Mouse (Mus musculus) hindbrain, embryonic 10.5 days (tissue): Measurements from ENCODE around the gene Tle2. TPM values are rescaled to one million over a fixed set of nuclear protein-coding genes. Genes with fewer than 3 reads are reported as not detected.

Source experiments
- DNase-seq: peaks from one replicate; pipeline ENCODE4 v3.0.0-alpha.2; 2017; ENCODE audit warnings: low spot score
- H3K27ac ChIP-seq: fragments of 300-500 bp; sonication (generic); 2 replicates; pipeline ENCODE4 v1.5.1; 2016; ENCODE audit warnings: mild to moderate bottlenecking, moderate library complexity
- H3K27me3 ChIP-seq: fragments of 300-500 bp; sonication (generic); 2 replicates; pipeline ENCODE4 v1.6.1; 2016; ENCODE audit warnings: mild to moderate bottlenecking; ENCODE audit not compliant: poor library complexity, insufficient read depth, severe bottlenecking
- H3K36me3 ChIP-seq: fragments of 300-500 bp; sonication (generic); 2 replicates; pipeline ENCODE4 v1.6.1; 2016; ENCODE audit warnings: mild to moderate bottlenecking, moderate library complexity
- H3K4me1 ChIP-seq: fragments of 300-500 bp; sonication (generic); replicated peaks from 2 replicates; pipeline ENCODE4 v1.6.1; 2016; ENCODE audit warnings: mild to moderate bottlenecking
- H3K4me3 ChIP-seq: fragments of 300-500 bp; sonication (generic); 2 replicates; pipeline ENCODE4 v1.5.1; 2016; ENCODE audit warnings: mild to moderate bottlenecking, moderate library complexity
- H3K9me3 ChIP-seq: fragments of 300-500 bp; sonication (generic); 2 replicates; pipeline ENCODE4 v1.6.1; 2016; ENCODE audit warnings: mild to moderate bottlenecking, moderate library complexity
- WGBS: fragments of 180-500 bp; shearing (Covaris S2); methylation state at CpG from one replicate; pipeline ENCODE4 v1.1.7; 2016; 5-methylcytosine and 5-hydroxymethylcytosine counted together
- polyA plus RNA-seq: library from polyadenylated mRNA; unstranded; fragments of >200 nt; fragmentation: Nextera tagmentation; extraction: Ambion mirVana; gene quantifications from 2 replicates; pipeline ENCODE4 v1.2.1, GENCODE M21; 2016

Tle2 gene
- polyA plus RNA-seq, 1 experiment from 2014 or later, result 15.7 TPM

DNA sequence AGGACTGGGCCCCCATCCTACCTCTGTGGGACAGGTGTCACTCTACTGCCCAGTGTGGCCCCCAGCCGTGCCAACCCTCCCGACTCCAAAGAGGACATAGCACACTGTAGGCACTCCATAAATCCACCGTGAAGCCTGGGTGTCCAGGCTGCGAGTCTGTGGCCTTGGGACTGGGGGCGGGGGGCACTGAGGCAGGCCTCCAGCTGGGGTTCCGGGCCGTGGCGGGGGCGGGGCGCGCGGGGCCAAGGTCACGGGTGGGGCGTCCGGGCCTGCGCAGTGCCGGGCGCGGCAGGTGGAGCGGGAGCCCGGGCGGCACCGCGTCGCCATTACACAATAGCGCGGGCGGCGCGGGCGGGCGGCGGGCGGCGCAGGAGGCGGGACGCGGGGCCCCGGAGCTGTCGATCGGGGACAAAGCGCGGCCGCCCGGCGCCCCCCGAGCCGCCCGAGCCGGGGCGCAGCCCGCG is 15.2 kb upstream of the Tle2 start, which contains the start of gene Aes:
Gene Aes, plus strand, starts transcription at position 326 of the 464 bp plus-strand sequence.
- 1% methylated on average over 53 of the region's 53 CpGs for WGBS
- peak; percentile 58 for DNase-seq
- Histone ChIP-seq H3K36me3 (peaks cover 13% of the 10 kb centered on the region; the same call in 1 of the 2 replicates), H3K4me3 (peak within 1 kb of the TSS; percentile 94), H3K27me3 (peaks cover 44% of the 10 kb centered on the region), H3K27ac (peak within 1 kb of the TSS; percentile 98), H3K9me3 (no peaks in the 10 kb centered on the region), H3K4me1 (peaks cover 49% of the 10 kb centered on the region)

DNA sequence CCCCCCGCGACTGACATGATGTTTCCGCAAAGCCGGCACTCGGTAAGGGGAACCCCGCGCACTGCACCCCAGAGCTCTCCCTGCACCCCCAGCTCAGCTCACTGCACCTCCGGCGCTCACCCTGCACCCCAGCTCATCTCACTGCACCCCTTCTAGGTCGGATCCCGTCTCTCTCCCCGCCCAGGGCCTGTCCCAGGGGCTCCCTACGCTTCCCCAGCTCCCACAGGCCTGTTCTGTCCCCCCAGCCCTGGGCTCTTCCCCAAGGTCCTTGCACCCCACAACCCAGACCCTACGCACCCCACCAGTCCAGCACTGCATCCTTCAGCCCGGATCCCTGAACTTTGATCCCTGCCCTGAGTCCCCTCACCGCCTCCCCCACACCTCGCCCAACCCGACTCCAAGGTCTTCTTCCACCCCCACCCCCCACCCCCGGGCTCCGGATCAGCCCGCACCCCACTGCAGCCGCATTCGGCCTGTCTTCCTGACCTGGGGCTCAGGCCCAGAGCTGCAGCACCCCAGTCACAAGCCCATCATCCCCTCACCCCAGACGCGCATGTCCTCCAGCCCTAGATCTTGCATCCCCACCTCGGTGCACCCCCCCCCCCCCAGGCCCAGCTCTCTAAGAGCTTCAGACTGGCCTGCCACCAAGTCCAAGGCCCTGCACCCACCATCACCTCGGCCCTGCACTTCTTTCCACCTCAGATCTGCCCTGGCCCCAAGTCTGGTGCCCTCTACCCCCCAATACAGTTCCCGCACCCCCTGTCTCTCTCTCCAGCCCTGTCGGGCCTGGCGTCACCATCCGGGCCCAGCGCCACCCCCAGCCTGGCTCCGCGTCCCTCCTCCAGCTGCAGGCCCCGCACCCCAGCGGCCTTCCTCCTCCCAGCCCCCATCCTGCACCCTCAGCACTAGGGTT is 14.5 kb upstream of the Tle2 start:
- no peaks in the 10 kb centered on the region for H3K9me3 ChIP-seq
- H3K36me3 ChIP-seq, result peaks cover 19% of the 10 kb centered on the region
- no peak for DNase-seq
- WGBS, result 2% methylated on average over 36 of the region's 36 CpGs
- H3K4me1 ChIP-seq, result peaks cover 55% of the 10 kb centered on the region
- peak overlapping the region; percentile 98 for H3K27ac ChIP-seq
- H3K4me3 ChIP-seq, result peak overlapping the region; percentile 94
- peaks cover 51% of the 10 kb centered on the region for H3K27me3 ChIP-seq

DNA sequence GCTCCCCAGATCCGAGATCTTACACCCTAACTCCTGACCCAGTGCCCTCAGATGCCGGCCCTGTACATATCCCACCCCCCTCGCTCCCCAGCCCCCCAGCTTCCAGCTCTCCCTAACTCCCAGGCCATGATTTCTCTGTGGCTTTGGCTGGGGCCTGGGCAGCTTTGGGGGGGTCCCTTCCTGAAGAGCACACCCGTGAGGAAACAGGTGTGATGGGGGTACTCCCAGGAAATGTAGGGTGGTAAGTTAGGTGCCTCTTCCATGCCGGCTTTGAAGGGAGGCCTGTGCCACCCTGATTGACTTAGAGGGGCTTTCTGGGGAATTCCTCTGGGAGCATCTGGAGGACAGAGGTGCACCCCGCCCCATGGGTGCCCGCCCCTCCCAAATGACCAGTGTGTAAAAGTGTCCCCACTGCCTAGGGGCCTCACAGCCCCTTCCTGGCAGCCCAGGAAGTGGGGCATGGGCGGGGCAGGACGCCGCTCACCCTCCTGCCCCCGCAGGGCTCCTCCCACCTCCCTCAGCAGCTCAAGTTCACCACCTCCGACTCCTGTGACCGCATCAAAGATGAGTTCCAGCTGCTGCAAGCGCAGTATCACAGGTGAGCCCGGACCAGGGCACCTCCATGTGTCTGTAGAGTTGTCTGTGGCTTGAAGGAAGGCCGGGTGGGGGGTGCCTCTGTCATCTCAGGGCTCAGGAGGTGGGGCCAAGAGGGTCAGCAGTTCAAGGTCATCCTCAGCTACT is 13.5 kb upstream of the Tle2 start:
- peaks cover 29% of the 10 kb centered on the region for H3K36me3 ChIP-seq
- WGBS, result 24% methylated on average over 16 of the region's 16 CpGs
- H3K9me3 ChIP-seq, result no peaks in the 10 kb centered on the region
- H3K4me1 ChIP-seq, result peaks cover 65% of the 10 kb centered on the region
- H3K27me3 ChIP-seq, result peaks cover 61% of the 10 kb centered on the region
- peak overlapping the region; percentile 98 for H3K27ac ChIP-seq
- H3K4me3 ChIP-seq, result peak overlapping the region; percentile 94
- no peak for DNase-seq

DNA sequence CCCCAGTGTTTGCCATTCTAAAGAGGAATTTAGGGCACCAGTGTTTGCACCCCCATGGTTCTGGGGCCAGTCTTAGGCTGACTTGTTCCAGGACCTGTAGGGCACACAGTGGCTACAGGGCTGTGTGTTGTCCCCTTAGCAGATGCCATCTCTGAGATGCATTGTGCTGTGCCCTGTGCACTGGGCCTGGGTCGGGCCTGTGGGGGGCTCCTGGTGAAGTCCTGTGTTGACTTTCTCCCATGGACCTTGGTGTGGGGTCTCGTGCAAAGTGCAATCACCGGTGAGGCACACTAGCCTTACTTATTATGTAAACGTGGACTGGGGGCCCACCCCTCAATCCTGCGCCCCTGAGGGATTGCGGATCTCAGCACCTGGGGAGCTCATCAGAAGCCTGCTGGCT is 11.9 kb upstream of the Tle2 start:
- Histone ChIP-seq H3K27ac (no peak overlapping the region), H3K9me3 (no peaks in the 10 kb centered on the region), H3K27me3 (peaks cover 76% of the 10 kb centered on the region), H3K4me1 (peaks cover 72% of the 10 kb centered on the region), H3K4me3 (peak overlapping the region; percentile 12; the same call in 1 of the 2 replicates), H3K36me3 (peaks cover 35% of the 10 kb centered on the region)
- WGBS, result 81% methylated on average over 6 of the region's 6 CpGs
- no peak for DNase-seq

DNA sequence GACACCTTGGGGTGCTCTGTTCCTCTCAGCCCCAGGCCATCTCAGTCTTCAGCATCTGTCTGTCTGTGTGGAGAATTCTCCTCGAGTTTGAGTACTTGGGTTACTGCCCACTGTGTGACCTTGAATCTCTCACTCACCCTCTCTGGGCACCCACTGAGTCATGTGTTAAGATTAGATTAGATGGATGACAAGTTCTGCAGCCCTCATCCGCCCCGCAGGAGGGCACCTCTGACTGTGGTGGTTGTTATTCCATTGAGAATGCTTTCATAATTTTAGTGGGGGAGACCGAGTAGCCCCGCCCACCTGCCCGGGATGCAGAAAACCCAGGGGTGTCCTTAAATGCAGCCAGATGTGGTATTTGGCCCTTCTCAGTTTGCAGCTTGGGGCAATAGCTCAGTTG is 10.9 kb upstream of the Tle2 start:
- 48% methylated on average over 6 of the region's 6 CpGs for WGBS
- Histone ChIP-seq H3K27me3 (peaks cover 87% of the 10 kb centered on the region), H3K4me1 (peaks cover 82% of the 10 kb centered on the region), H3K27ac (peak overlapping the region; percentile 84; the same call in 1 of the 2 replicates), H3K9me3 (no peaks in the 10 kb centered on the region), H3K4me3 (peak overlapping the region; percentile 45), H3K36me3 (peaks cover 35% of the 10 kb centered on the region)
- DNase-seq, result no peak

DNA sequence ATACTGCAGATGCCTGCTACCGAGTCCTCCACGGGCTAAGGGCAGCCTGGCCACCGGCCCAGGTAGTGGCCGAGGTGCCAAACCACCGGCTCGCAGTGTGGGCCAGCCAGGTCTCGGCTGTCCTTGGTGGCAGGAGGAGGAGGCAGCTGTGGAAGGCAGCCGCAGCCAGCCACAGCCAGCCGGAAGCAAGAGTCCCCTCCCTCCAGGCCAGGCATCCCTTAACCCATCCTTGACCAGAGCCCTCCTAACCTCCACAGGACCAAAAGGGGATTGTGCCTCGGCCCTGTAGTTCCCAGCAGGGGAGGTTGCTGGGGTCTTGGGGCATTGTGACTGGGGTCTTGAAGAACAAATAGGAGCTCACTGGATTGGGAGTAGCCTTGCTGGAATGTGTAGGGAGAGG is 10.1 kb upstream of the Tle2 start:
- Histone ChIP-seq H3K27ac (peak overlapping the region; percentile 84), H3K36me3 (peaks cover 35% of the 10 kb centered on the region), H3K4me1 (peaks cover 86% of the 10 kb centered on the region), H3K27me3 (peaks cover 94% of the 10 kb centered on the region), H3K9me3 (no peaks in the 10 kb centered on the region), H3K4me3 (peak overlapping the region; percentile 45)
- DNase-seq, result peak; percentile 60
- 2% methylated on average over 10 of the region's 10 CpGs for WGBS

DNA sequence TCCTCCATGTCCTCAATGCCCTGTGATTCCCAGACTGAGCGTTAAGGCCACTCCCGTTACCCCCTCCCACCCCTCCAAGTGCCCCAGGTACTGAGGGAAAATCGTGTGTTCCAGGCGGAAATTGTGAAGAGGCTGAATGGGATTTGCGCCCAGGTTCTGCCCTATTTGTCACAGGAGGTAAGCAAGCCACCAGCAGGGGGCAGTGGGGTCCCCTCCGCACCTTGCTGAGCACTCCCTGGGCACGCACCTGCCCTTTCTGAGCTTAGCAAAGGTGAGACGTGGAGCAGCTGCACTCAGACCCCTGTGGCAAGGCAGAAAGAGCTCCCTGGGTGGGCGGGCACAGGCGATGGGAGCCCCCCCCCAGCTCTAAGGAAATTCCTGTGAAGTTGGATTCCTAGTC is 9.6 kb upstream of the Tle2 start:
- peak overlapping the region; percentile 84 for H3K27ac ChIP-seq
- H3K4me1 ChIP-seq, result peaks cover 88% of the 10 kb centered on the region
- peak overlapping the region; percentile 45 for H3K4me3 ChIP-seq
- H3K36me3 ChIP-seq, result peaks cover 35% of the 10 kb centered on the region
- H3K9me3 ChIP-seq, result no peaks in the 10 kb centered on the region
- 7% methylated on average over 10 of the region's 10 CpGs for WGBS
- H3K27me3 ChIP-seq, result peaks cover 98% of the 10 kb centered on the region
- peak; percentile 60 for DNase-seq

DNA sequence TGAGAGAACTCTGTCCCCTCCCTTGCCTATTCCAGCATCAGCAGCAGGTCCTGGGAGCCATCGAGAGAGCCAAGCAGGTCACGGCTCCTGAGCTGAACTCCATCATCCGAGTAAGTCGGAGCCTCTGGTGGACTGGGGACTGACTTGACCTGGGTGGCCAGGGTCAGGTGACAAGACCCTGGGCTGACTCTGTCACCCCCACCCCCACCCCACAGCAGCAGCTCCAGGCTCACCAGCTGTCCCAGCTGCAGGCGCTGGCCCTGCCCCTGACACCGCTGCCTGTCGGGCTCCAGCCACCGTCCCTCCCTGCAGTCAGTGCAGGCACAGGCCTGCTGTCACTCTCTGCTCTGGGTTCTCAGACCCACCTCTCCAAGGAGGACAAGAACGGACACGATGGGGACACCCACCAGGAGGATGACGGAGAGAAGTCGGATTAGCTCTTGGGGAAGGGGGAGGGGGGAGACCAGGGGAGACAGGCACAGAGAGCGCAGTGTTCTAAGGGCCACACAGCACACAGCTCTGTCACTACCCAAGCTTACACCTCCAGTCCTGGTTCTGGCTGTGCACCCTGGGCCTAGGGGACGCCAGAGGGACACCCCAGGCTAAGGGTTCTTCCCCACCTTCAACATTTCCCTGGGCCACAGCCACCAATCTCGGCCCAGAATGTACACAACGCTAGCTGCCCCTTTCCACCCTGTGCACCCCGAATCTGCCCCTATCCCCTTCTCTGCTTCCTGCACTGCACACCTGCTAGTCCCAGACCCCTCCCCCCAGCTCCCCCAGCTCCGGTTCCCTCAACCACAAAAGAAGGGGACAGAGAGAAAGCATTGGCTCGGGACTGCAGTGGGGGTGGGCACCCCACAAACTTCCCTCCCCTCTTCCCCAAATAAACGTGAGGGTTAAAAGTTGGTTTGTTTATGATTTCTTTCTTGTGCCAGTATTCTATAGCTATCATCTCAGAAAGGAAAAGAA is 8.8 kb upstream of the Tle2 start:
- H3K27me3 ChIP-seq, result peaks cover 97% of the 10 kb centered on the region
- H3K36me3 ChIP-seq, result peaks cover 35% of the 10 kb centered on the region
- H3K4me1 ChIP-seq, result peaks cover 88% of the 10 kb centered on the region
- no peak for DNase-seq
- WGBS, result 17% methylated on average over 20 of the region's 20 CpGs
- peak overlapping the region; percentile 59 for H3K27ac ChIP-seq
- H3K9me3 ChIP-seq, result no peaks in the 10 kb centered on the region
- H3K4me3 ChIP-seq, result peak overlapping the region; percentile 45

DNA sequence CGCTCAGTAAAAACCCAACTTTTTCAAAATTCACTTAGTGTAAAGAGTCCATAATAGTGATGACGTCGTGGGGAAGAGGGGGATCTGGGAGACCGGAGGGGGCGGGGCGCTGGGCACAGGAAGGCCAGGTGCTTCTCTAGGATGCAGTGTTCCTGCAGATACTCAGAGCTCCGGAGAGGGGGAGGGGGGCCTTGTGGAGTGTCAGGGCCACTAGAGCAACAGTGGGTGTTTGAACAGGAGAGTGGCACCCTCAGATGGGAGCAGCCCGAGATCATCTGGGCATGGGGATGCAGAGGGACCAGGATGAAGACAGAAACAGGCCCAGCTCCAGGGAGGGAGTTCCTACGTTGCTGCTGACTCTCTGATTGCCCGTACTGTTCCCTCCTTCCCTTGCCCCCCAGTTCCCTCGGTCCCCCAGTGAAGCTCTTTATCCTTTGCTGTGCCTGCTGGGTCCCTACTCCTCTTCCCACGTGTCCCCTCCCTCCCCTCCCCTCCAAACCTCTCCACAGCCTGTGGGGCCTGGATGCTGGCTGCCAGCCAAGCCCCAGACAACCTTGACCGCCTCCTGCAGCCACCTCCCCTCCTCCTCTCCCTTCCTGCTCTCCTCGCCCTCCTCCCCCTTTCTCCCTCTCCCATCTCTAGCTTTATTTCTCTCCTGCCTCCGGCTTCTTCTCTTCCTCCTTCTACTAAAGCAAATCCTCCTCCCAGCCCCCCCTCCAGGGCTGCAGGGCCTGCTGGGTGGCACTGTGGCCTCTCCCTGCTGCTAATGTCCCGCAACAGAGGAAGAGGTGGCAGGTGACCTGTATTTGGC is 5.8 kb upstream of the Tle2 start:
- H3K36me3 ChIP-seq, result peaks cover 27% of the 10 kb centered on the region
- WGBS, result 13% methylated on average over 16 of the region's 16 CpGs
- peak overlapping the region; percentile 35 for H3K4me3 ChIP-seq
- H3K27ac ChIP-seq, result peak overlapping the region; percentile 85
- no peaks in the 10 kb centered on the region for H3K9me3 ChIP-seq
- no peak for DNase-seq
- H3K27me3 ChIP-seq, result peaks cover 87% of the 10 kb centered on the region
- peaks cover 83% of the 10 kb centered on the region for H3K4me1 ChIP-seq

DNA sequence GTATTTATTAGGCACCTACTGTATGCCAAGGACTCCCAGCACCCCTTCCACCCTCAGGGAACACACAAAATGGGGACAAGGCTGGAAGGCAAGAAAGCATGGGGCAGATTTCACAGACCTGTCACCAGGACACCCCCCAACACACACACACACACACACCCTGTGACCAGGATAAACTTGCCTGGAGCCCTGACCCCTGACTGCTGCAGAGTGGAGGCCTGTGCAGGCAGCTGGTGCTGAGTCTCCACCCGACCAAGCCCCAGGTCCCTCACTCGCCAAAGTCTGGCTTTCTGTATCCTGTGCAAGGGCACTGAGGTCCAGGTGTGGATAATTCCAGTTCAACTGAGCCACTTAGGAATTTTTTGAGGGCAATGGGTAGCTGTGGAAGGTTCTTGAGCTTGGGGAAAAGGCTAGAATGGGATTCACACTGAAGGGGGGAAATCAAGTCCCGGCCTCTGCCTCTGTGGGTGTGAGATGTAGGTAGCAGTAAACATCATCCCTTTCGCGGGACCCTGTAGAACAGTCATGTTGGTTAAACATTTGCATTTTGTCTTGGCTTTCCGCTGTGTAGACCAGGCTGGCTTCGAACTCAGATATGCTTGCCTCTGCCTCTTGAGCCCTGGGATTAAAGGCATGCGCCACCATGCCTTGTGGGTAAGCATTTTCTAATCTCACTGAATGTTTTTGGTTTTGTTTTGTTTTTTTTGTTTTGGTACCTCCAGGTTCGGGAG is 4.7 kb upstream of the Tle2 start:
- WGBS, result 42% methylated on average over 9 of the region's 9 CpGs
- no peak overlapping the region for H3K4me3 ChIP-seq
- DNase-seq, result no peak

DNA sequence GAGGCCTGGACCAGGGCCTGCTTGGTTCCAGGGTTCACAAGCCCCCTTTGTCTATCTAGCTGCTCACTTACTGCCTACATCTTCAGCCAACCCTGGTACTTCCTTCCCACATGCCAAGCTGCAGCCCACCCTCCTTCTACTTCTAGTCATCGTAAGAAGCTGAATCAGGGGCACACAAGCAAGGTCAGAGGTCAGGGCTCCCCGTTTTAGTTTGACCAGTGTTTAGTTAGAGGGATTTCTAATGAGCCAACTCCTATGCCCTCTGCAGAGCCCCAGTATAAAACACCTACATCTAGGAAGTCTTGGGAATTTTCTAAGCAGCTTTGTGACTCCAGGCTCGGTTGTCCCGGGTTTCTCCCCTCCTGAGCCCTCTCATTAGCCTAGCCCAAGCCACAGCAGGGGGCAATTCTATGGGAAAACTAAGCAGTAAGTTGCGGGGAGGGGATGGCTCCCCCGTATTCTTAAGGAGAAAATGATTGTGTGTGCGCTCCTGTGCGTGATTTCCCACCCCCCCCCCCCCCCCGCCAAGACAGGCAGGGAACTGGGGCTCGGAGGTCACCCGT is 4.0 kb upstream of the Tle2 start:
- no peaks in the 10 kb centered on the region for H3K9me3 ChIP-seq
- H3K4me3 ChIP-seq, result peak overlapping the region; percentile 52
- peak overlapping the region; percentile 85 for H3K27ac ChIP-seq
- under 1% methylated on average over 11 of the region's 11 CpGs for WGBS
- peaks cover 87% of the 10 kb centered on the region for H3K27me3 ChIP-seq
- DNase-seq, result no peak
- H3K4me1 ChIP-seq, result peaks cover 82% of the 10 kb centered on the region
- peaks cover 11% of the 10 kb centered on the region for H3K36me3 ChIP-seq

More for the DNA sequence above, 4.7 kb upstream of the Tle2 start:
- Histone ChIP-seq H3K27me3 (peaks cover 87% of the 10 kb centered on the region), H3K9me3 (no peaks in the 10 kb centered on the region), H3K36me3 (peaks cover 18% of the 10 kb centered on the region), H3K27ac (peak overlapping the region; percentile 85), H3K4me1 (peaks cover 82% of the 10 kb centered on the region)
